Mouse (Mus musculus) heart, adult 2 months (tissue): ENCODE measurements around the gene Arl1.

Experiments
- CTCF ChIP-seq: fragments of 200-600 bp; IDR thresholded peaks from 2 replicates; pipeline ENCODE4 v1.8.1; 2022; ENCODE audit warnings: antibody characterized with exemption, mild to moderate bottlenecking, moderate library complexity
- POLR2A ChIP-seq: fragments of 200-500 bp; IDR thresholded peaks from 2 replicates; pipeline ENCODE4 v1.6.1; 2011; ENCODE audit warnings: mild to moderate bottlenecking, low read depth, low read length, control low read depth; ENCODE audit not compliant: insufficient read depth

DNA sequence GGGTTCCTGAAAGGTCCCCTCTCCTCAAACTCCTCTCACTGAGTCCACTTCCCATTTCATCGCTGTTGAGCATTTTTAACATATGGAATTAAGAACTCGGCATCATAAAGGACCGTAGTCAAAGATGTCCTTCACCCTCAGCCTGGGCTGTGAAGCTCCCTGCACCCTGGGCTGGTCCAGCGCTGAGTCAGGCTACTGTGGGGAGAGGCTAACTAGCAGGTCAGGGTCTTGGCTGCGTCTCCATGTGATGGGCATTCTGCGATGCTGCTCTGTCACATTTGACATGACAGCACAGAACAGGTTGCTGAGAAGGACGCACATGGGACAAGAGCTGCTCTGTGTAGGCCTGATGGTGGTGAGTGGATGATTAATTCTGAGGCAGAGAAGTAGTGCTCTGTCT, 39.0 kb downstream of the Arl1 start:
- no peak for TF ChIP-seq CTCF
- no peak for TF ChIP-seq POLR2A
